Mouse (Mus musculus) forebrain, postnatal 0 days (tissue): ENCODE measurements around the gene Traf4. TPM values are rescaled to one million over a fixed set of nuclear protein-coding genes. Genes with fewer than 3 reads are reported as not detected.
A peak's percentile ranks its signal among the peaks of the same experiment; 100 is the strongest.

ENCODE experiments used
- ATAC-seq: fragments of 200-750 bp; cut with Nextera tagmentation; 2 replicates; pipeline ENCODE4 v1.8.0; 2017; ENCODE audit warnings: mild to moderate bottlenecking, moderate library complexity
- DNase-seq: peaks from one replicate; pipeline ENCODE4 v3.0.0-alpha.2; 2015
- H3K27ac ChIP-seq: fragments of 300-500 bp; sonication (generic); 2 replicates; pipeline ENCODE4 v1.5.1; 2014; ENCODE audit warnings: low read depth, mild to moderate bottlenecking, antibody characterized with exemption, low read length, moderate library complexity, mixed read lengths
- H3K27me3 ChIP-seq: fragments of 300-500 bp; sonication (generic); 2 replicates; pipeline ENCODE4 v1.6.1; 2014; ENCODE audit warnings: mild to moderate bottlenecking, low read length, mixed read lengths; ENCODE audit not compliant: insufficient read depth
- H3K36me3 ChIP-seq: fragments of 300-500 bp; sonication (generic); 2 replicates; pipeline ENCODE4 v1.6.1; 2014; ENCODE audit warnings: mild to moderate bottlenecking, moderate library complexity; ENCODE audit not compliant: insufficient read depth
- H3K4me1 ChIP-seq: fragments of 300-500 bp; sonication (generic); 2 replicates; pipeline ENCODE4 v1.6.1; 2014; ENCODE audit warnings: antibody characterized with exemption; ENCODE audit not compliant: insufficient read depth
- H3K4me2 ChIP-seq: fragments of 300-500 bp; sonication (generic); 2 replicates; pipeline ENCODE4 v1.6.1; 2014; ENCODE audit warnings: low read depth, mild to moderate bottlenecking, moderate library complexity
- H3K4me3 ChIP-seq: fragments of 300-500 bp; sonication (generic); 2 replicates; pipeline ENCODE4 v1.5.1; 2014; ENCODE audit warnings: low read depth, low read length, mixed read lengths
- H3K9ac ChIP-seq: fragments of 300-500 bp; sonication (generic); 2 replicates; pipeline ENCODE4 v1.6.1; 2014; ENCODE audit warnings: mild to moderate bottlenecking
- H3K9me3 ChIP-seq: fragments of 300-500 bp; sonication (generic); 2 replicates; pipeline ENCODE4 v1.6.1; 2016; ENCODE audit warnings: low read length
- CTCF ChIP-seq: sonication (generic); IDR thresholded peaks from 2 replicates; pipeline ENCODE4 v1.5.1; 2016; ENCODE audit warnings: antibody characterized with exemption, control low read depth, low read depth
- WGBS: fragments of 180-500 bp; shearing (Covaris S2); extraction: QIAGEN DNeasy Blood & Tissue Kit; methylation state at CpG from one replicate; pipeline ENCODE4 v1.1.7; 2014; 5-methylcytosine and 5-hydroxymethylcytosine counted together
- polyA plus RNA-seq: library from polyadenylated mRNA; unstranded; fragments of >200 nt; fragmentation: Nextera tagmentation; extraction: Ambion mirVana; gene quantifications from 2 replicates; pipeline ENCODE4 v1.2.1, GENCODE M21; 2015
- total RNA-seq: library from RNA; depleted of rRNA; stranded (reverse); fragments of >200 nt; gene quantifications from 2 replicates; pipeline ENCODE4 v1.2.3, GENCODE M21; 2014

Gene Traf4
- total and polyA plus RNA-seq, 2 experiments from 2014 or later, result 99.0 to 104 TPM

DNA sequence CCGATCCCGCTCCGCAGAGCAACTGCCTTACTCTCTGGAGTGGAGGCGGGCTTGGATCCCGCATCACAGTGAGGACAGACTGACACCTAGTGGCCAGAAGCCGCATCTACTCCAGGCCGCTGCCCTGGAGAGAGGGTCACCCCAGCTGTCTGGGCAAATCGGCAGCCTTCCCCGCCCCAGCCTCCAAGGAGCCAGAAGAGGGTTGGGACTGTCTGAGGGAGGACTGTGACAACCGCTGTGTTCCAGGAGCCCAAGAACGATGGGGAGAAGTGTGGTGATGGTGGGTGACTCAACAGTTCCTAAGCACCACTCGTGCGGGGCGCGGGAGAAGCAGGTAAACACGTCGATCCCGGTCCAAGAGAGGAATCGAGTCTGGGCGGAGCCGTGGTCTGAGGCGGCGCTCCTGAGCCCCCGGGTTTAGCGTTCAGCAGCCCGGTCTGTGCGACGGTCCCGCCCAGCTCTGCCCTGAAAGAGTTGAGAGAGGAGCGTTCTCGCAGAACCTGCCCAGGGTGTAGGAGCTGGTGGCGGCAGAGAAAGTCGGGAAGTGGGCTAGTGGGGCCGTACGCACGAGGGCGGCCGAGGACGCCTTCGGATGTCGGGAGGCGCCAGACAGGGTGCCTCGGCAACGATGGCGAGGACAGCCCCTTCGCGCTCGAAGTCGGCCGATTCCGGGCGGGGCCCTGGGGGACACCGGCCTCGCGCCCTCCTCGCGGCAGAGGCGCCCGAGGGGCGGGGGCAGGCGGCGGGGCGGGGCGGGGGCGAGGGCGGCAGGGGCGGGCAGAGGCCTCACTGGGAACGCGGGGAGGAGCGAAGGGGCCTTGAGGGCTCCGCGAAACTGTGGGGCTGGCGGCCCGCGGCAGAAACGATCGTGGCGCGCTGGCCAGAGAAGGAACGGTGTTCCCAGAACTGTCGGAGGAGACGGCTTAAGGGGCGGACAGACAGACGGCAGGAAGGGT, 12.8 kb upstream of the Traf4 start:
- Histone ChIP-seq H3K9ac (peak overlapping the region; percentile 58), H3K9me3 (no peaks in the 10 kb centered on the region), H3K4me2 (peak overlapping the region; percentile 73), H3K27me3 (no peaks in the 10 kb centered on the region), H3K4me1 (peaks cover 17% of the 10 kb centered on the region), H3K36me3 (peaks cover 22% of the 10 kb centered on the region), H3K27ac (peak overlapping the region; percentile 83), H3K4me3 (peak overlapping the region; percentile 51)
- peak; percentile 99 for TF ChIP-seq CTCF
- ATAC-seq, result peak; percentile 92
- DNase-seq, result peak; percentile 96
- WGBS, result 1% methylated on average over 75 of the region's 84 CpGs

DNA sequence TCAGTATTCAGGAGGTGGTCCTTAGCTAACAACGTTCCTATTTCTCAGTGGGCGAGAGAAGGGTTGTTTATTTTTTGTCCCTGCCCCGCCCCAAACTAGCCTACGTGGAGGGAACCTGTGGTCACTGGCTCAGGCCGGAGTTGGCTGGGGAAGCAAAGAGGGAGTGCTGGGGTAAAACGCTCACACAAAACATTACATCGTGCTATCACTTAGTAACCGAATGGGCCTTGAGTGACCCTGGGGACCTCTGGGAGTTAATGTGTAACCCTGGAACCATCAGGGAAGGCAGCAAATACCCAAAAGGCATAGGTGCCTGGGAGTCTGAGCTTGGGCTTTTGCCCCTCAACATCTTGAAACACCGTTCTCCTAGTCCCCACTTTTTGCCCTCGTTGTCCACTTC, 12.0 kb upstream of the Traf4 start:
- DNase-seq (no peak), ATAC-seq (no peak)
- Histone ChIP-seq H3K36me3 (peaks cover 22% of the 10 kb centered on the region), H3K9me3 (no peaks in the 10 kb centered on the region), H3K27ac (no peak overlapping the region), H3K27me3 (no peaks in the 10 kb centered on the region), H3K9ac (peak overlapping the region; percentile 58), H3K4me2 (peak overlapping the region; percentile 73), H3K4me3 (peak overlapping the region; percentile 51), H3K4me1 (peaks cover 17% of the 10 kb centered on the region)
- TF ChIP-seq CTCF, result no peak
- 5% methylated on average over 10 of the region's 10 CpGs for WGBS

DNA sequence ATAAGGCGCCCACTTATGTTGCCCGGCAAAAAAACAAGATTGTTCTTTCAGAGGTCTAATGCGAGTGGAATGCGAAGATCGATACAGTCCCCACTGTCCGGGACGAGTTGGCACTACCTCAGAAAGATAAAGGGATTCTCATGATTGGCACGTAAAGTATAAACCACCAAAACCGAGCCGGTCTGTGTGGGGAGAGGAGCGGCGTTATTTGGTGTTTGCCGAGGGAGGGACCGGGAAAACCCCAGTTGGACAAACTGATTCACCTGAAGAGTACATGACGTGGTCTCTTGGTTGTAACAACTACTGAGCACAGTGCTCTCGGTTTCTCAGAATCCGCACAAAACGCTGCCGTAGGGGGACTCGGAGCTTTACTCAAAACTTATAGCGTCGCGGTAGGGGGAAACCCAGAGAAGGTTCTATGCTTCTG, 11.5 kb upstream of the Traf4 start:
- Histone ChIP-seq H3K27ac (0 out of 2 replicates have a peak overlapping the region, but pooled peaks have one; percentile 15), H3K4me1 (peaks cover 12% of the 10 kb centered on the region), H3K27me3 (no peaks in the 10 kb centered on the region), H3K9me3 (no peaks in the 10 kb centered on the region), H3K36me3 (peaks cover 22% of the 10 kb centered on the region), H3K4me3 (peak overlapping the region; percentile 51), H3K9ac (peak overlapping the region; percentile 58; the same call in 1 of the 2 replicates), H3K4me2 (peak overlapping the region; percentile 73)
- DNase-seq, result no peak
- WGBS, result under 1% methylated on average over 23 of the region's 23 CpGs
- ATAC-seq, result no peak
- no peak for TF ChIP-seq CTCF

DNA sequence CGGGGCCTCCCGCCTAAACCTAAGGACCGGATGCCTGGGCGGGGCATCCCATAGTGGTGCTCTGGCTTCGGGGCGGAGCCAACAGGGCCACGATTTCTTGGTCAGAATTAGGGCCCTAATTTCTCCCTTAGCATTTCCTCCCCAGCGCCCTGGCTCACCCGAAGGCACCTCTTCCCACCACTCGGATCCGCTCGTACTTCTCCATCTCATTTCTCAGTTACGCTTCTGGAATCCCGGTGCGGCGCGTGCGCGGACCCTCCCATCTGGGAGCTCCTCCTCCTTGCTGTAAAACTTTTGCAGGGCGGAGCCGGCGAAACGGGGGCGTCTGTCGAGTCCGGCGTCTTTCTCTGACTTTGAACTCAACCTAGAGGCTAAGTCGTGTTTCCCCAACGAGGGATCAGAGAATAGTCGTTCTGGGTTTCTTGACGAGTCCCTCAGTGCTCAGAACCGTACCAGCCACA, 11.0 kb upstream of the Traf4 start, which contains the start of the genes Nek8 and Tlcd1:
Gene Nek8, minus strand, starts transcription at position 274 of the 461 bp plus-strand sequence.
Gene Tlcd1, plus strand, starts transcription at position 310 of the 461 bp plus-strand sequence.
- H3K9me3 ChIP-seq, result no peaks in the 10 kb centered on the region
- H3K4me2 ChIP-seq, result peak within 1 kb of the TSS; percentile 73
- TF ChIP-seq CTCF, result no peak
- under 1% methylated on average over 32 of the region's 32 CpGs for WGBS
- H3K36me3 ChIP-seq, result peaks cover 21% of the 10 kb centered on the region
- peak within 1 kb of the TSS; percentile 58 for H3K9ac ChIP-seq
- H3K4me1 ChIP-seq, result peaks cover 8% of the 10 kb centered on the region; the same call in 1 of the 2 replicates
- 0 out of 2 replicates have a peak within 1 kb of the TSS, but pooled peaks have one; percentile 15 for H3K27ac ChIP-seq
- DNase-seq (peak; percentile 80), ATAC-seq (peak; percentile 36; the same call in 1 of the 2 replicates)
- no peaks in the 10 kb centered on the region for H3K27me3 ChIP-seq
- H3K4me3 ChIP-seq, result peak within 1 kb of the TSS; percentile 51

DNA sequence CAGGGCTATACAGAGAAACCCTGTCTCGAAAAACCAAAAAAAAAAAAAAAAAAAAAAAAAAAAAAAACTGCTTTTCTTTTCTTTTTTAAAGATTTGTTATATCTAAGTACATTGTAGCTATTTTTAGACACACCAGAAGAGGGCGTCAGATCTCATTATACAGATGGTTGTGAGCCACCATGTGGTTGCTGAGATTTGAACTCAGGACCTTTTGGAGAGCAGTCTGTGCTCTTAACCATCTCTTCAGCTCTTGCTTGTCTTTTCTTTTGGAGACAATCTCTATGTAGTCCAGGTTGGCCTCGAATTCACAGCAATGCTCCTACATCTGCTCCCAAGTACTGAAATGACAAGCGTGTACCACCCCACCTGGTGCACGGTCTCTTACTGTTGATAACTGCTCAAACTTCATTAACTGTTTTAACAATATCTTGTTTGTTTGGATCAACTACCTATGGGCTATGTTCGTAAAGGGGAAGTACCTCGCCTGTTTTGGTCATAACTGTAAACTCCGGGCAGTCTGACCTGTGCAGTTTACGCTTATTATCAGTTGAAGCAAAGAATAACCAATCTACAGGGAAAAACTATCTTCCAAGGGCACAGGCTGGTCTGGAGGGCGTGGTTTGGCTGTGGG, 10.5 kb upstream of the Traf4 start:
- H3K4me3 ChIP-seq, result peak overlapping the region; percentile 51
- DNase-seq (peak; percentile 37), ATAC-seq (no peak)
- H3K27me3 ChIP-seq, result no peaks in the 10 kb centered on the region
- H3K36me3 ChIP-seq, result peaks cover 16% of the 10 kb centered on the region
- peaks cover 8% of the 10 kb centered on the region; the same call in 1 of the 2 replicates for H3K4me1 ChIP-seq
- TF ChIP-seq CTCF, result peak; percentile 38
- no peaks in the 10 kb centered on the region for H3K9me3 ChIP-seq
- 4% methylated on average over 9 of the region's 10 CpGs for WGBS
- peak overlapping the region; percentile 34; the same call in 1 of the 2 replicates for H3K9ac ChIP-seq
- H3K27ac ChIP-seq, result no peak overlapping the region
- H3K4me2 ChIP-seq, result peak overlapping the region; percentile 73

DNA sequence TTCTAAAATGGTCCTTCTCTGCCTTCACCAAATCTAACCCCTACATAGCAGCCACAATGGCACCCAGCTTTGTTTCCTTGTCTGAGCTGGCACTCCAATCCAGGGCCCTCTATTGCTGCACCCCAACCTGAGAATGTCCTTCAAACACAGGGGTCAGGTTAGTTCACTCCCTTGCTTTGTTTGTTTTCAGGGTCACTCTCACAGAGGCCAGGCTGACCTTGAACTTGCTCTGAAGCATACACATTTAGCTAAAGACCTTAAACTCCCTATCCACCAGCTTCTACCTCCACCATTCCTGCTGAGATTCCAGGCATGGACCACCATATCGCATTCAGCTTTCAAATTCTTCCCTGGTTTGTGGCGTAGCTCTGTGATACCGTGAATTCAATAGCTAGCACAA, 9.1 kb upstream of the Traf4 start:
- no peak overlapping the region for H3K4me3 ChIP-seq
- ATAC-seq, result no peak
- TF ChIP-seq CTCF, result no peak
- DNase-seq, result no peak
- H3K27ac ChIP-seq, result no peak overlapping the region
- no peaks in the 10 kb centered on the region for H3K27me3 ChIP-seq
- no peak overlapping the region for H3K9ac ChIP-seq
- peaks cover 8% of the 10 kb centered on the region; the same call in 1 of the 2 replicates for H3K4me1 ChIP-seq
- 0 out of 2 replicates have a peak, but pooled peaks cover 2% of the 10 kb centered on the region for H3K36me3 ChIP-seq
- 83% methylated on average over 3 of the region's 3 CpGs for WGBS
- H3K9me3 ChIP-seq, result no peaks in the 10 kb centered on the region
- no peak overlapping the region for H3K4me2 ChIP-seq
